Mouse (Mus musculus) cerebellum, adult (tissue): ENCODE measurements around the gene Tmem72.

Source experiments
- ATAC-seq: cut with Nextera tagmentation; 2 replicates; pipeline ENCODE4 v1.9.2; 2017; ENCODE audit warnings: mild to moderate bottlenecking, moderate library complexity, mixed read lengths; ENCODE audit not compliant: insufficient number of reproducible peaks, low FRiP score, low TSS enrichment

Gene Tmem72

GRCm38 (mm10) chr6:116716666-116717065, at the start of gene Tmem72:
Gene Tmem72 (minus strand): TSS chr6:116716913.
- ATAC-seq, result no peak

DNA sequence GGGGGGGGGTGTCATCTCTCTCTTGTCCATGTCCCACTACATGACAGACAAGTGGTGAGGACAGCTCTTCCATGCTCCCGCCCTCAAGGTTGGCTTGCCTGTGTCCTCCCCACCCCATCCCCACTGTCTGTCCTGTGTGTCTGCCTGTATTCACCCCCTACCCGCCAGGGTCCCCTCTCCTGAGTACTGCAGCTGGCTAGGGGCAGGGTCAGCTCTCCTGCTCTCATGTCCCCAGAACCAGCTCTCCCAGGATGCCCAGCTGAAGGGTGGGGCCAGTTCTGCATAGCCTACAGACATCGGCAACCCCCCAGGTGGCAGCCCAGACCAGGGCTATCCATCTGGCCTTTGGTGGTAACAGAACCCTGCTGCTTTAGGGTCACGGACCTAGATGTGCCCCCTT, 47.8 kb upstream of the Tmem72 start:
- no peak for ATAC-seq

DNA sequence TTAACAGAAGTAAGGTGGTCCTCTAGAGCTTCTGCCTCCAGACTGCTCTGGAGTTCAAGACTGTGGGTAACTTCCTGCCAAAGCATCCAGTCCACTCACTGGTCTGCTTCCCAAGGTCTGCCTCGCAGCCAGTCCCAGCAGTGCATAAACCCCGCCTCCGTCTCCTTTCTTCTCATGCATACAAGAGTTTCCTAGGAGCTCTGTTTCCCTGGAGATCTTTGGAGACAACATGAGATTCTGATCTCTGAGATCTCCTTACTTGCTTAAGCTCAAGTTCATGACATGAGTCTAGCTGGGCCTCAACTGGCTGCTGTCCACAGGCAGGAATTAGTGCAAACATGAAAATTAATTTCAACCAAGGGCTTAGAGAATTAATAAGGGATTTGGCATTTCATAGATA, 45.6 kb upstream of the Tmem72 start:
- no peak for ATAC-seq

DNA sequence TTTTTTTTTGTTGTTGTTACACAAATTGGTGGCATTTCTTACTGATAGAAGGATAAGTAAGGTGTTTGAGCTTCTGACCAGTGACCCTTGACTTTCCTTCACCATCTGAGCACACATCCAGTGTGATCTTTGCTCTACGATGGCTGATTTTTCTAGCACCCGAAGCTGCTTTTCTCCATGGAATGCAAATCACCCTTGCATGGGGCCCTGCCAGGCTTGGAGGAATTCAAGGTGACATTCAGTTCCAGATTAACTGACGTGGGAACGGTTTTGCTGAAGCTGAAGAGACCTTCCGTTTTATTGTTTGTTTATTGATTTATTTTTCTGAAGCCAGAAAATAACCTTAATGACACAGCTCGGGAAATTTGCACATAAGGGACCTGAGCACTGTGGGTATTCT, 43.5 kb upstream of the Tmem72 start:
- no peak for ATAC-seq

GRCm38 (mm10) chr6:116756364-116756763, 39.7 kb upstream of the Tmem72 start:
- ATAC-seq, result no peak

- no peak for ATAC-seq
Observed at GRCm38 (mm10) chr6:116738046-116738445, 21.3 kb upstream of the Tmem72 start.

DNA sequence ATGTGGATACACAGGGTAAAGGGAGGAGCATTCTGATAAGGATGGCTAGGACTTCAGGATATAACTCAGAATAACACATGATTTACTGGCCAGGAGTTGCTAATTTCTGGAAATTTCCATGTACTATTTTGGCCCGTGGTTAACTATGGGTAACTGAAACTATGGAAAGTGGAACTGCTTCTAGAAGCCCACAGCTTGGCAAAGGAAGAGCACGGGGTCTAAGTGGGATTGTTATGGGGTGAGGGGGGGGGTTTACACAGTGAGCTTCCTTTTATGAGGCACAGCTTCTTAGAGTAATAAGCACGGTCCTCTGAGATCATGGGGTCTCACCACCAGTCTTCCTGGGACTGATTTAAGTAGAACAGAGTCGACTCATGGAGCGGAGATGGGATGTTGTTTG, 18.6 kb upstream of the Tmem72 start:
- ATAC-seq, result no peak

- no peak for ATAC-seq
Observed at GRCm38 (mm10) chr6:116733577-116733976, 16.9 kb upstream of the Tmem72 start.

DNA sequence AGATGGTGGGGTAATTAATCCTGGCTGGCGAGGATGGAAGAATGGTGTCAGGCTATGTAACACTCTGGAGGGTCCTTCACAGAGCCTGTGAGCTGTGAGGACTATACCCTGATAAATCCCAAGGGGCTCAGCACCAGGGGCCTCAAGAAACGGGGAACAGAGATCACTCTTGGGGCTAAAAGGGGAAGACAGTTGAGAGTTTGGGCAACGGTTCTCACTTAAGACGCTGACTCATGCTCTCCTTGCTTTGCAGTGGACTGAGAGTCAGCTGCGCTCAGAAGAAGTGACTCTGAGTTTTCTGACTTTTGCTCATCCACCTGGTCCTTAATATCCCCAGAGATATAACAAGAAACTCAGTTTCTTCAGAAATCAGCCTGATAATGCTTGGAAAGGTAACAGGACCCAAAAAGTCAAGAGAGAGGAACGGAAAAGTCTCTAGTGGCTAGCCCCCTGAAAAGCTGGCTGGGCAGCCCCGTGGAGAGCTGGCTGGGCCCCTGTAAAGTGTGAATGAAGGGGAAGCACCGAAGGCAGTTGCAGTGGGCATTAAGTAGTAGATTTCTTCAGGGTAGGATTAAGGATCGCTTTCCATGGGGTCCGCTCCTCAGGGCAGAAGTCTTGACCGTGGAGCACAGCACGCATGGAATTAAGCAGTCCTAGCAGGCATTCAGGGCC, 7.9 kb upstream of the Tmem72 start:
- ATAC-seq, result no peak

DNA sequence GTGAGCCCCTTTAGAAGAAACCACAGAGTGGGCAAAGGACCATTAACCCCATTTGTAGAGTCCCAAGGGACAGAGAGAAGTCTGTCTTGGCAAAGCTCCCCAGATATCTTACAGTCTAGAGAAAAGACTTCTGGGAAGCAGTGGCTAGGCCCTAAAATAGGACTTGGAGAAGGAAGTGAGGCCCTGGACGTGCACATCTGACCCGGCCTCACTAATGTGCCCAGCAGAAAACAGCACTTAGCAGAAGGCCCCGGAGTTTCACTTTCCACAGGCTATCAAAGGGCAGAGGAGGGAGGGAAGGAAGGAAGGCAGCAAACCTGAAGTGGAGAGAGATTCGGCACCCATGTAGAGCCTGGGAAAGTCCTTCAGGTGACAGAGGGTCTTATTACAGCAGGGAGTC, 2.2 kb upstream of the Tmem72 start:
- no peak for ATAC-seq

GRCm38 (mm10) chr6:116718361-116718760, 1.6 kb upstream of the Tmem72 start:
- no peak for ATAC-seq

DNA sequence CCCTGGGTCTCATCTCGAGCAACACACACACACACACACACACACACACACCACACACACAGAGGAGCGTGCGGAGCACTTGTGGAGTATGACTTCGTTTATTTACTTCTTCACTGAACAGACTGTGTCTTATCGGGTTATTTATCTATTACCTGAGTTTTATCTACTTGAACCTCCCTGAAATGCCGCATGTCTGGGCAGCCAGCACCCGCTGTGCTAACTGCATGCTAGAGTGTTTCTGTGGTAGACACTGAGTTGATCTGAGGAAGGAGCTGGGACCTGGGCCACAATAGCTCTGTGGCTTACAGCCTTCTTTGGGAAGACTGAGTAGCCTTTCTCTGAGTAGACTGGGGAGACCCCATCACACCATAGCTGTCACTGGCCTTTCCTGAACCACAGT, 1.1 kb upstream of the Tmem72 start:
- ATAC-seq, result no peak

- ATAC-seq, result no peak
Observed at GRCm38 (mm10) chr6:116715166-116715565, 1.5 kb downstream of the Tmem72 start.

DNA sequence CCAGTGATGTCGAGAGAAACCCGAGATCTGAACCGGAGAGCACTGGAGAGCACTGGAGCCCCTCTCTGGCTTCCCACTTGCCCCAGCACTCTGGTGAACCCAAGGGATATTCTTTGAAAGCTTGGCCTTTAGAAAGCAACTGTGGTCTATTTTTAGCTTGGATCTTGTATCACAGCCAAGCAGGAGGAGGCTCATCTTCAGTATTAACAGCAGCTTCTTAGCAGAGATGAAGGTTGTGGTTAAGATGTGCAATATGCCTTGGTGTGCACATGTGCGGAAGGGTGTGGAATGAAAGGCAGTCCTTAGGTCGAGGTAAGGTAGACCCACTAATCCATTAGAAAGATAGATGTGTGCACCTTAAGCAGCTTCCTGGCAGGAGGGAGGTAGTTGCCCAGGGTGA, 2.1 kb downstream of the Tmem72 start:
- ATAC-seq, result no peak

DNA sequence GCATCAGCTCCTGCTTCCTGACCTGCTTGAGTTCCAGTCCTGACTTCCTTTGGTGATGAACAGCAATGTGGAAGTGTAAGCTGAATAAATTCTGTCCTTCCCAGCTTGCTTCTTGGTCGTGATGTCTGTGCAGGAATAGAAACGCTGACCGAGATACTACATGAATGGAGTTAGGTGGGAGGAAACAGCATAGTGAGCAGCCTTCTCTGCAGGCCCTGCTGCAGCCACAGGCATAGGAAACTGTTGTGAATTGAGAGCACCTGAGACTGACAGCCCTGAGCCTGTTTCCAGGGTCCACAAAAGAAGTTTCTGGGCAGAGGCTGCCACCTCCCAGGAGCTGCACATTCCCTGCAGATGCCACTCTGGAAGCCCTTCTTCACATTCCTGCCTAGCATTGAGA, 2.7 kb downstream of the Tmem72 start:
- no peak for ATAC-seq

DNA sequence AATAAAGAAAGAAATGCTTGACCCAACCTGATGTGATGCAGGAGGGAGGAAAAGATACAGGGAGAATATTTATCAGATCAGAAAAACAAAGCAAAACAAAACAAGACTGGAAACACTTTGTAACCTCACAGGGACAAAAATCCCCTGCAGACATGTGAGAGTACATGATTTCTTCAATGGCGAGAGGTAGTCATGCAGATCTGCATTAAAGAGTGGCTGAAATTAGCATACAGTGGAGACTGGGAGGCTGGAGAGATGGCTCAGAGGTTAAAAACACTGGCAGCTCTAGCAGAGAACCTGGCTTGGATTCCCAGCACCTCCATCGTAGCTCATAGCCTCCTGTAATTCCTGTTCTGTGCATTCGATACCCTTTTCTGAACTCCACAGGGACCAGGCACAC, 4.2 kb downstream of the Tmem72 start:
- ATAC-seq, result no peak

DNA sequence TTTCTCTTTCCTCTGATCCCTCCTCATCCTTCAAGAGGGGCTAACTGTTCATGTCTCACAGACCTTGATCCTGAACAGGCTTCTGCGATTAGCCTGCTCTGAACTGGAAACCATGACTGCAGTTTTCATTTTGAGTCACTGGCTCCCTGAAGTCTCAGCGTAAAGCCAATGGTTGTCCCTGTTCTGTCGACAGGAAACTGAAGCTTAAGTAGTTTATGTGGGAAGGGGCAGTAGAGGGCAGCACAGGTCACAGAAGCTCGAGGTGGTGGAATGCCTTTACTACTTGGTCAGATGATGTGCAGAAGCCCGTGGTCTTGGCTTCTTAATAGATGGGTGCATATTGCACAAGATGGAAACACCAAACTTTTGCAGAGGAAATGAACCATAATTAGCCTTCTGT, 4.7 kb downstream of the Tmem72 start:
- no peak for ATAC-seq

- ATAC-seq, result no peak
Observed at GRCm38 (mm10) chr6:116704320-116704719, 12.4 kb downstream of the Tmem72 start.

DNA sequence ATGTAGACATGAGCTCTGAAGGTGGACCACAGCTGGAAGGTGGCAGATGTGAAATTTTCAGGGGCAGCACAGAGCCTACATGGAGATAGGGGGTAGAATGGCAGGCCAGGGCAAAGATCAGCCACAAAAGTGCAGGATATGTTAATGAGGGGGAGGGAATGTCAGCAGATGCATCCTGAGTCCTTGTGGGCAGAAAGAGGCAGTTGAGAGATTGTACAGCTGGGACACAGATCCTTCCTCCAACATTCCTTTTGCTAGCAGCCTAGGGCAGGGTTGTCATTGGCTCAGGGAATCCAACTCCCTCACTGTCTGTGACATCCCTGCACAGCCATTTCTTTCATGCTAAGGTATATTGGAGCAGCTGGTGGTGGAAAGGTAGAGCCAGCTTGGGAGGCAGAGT, 15.9 kb downstream of the Tmem72 start:
- no peak for ATAC-seq

DNA sequence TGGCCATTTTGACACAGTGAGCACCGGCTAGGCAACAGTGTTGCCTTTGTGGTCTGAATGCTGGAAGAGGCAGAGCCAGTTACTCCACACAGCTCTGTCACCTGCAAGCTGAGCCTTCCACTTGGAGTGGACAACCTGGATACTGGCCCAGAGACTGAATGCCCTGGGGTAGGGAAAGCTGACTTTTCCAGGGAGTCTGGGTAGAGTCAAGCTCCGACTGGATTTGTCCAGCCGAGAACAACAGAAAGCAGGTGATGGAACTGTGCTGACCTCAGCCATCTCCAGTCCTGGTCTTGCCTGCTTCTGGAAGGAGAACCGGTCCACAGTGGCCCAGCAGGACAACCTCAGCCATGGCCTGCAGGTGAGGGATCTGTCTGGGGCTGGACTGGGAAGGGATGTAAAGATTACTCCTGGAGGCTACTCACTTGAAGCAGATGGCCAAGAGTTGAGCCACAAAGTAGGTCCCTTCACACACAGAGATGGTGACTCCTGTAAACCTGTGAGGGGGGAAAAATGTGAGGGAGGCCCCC, 18.8 kb downstream of the Tmem72 start:
- ATAC-seq, result no peak

DNA sequence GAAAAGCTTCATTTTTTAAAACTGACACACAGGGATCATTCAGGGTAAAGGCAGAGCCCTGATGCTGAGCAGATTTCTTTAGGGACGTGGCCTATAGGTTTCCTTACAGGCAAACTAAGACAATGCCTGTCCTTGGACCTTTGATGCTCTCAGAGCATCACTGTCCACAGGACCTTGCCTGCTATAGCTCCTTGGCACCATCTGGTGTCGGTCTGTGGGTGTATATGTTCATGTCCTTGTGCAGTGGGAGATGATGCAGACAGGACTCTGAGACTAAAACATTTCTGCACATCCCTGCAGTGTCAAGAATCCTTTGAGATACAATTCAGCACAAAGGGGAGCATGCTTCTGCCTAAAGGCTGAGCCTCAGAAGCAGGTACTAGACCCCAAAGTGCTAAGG, 19.3 kb downstream of the Tmem72 start:
- no peak for ATAC-seq

GRCm38 (mm10) chr6:116694346-116694745, 22.4 kb downstream of the Tmem72 start:
- no peak for ATAC-seq

- no peak for ATAC-seq
Observed at GRCm38 (mm10) chr6:116693639-116694038, 23.1 kb downstream of the Tmem72 start.
